Comparison of ENCODE assay signal across 8 mouse cellular contexts in genomic region chr14:26969856-26970407, GRCm38 (mm10). TPM values are rescaled to one million over a fixed set of nuclear protein-coding genes. Genes with fewer than 3 reads are reported as not detected.
DNase-seq lines count a peak whose midpoint lies in the region; ATAC-seq and TF ChIP-seq lines count a peak whose summit lies in the region.

No protein-coding gene starts in this region.

- ATAC-seq in liver, embryonic 14.5 days (ENCODE audit: insufficient read depth) = peak; percentile 74
- peak; percentile 89 for ATAC-seq in neural tube, embryonic 12.5 days (ENCODE audit: low FRiP score, low read depth)

- WGBS in liver, embryonic 14.5 days (ENCODE audit: insufficient replicate concordance) = under 1% methylated on average over 62 of the region's 62 CpGs
- WGBS in neural tube, embryonic 12.5 days = under 1% methylated on average over 62 of the region's 62 CpGs

- H3K4me3 ChIP-seq in liver, embryonic 14.5 days (ENCODE audit: insufficient read depth in 1 of 2, low read depth in 2 of 2, low read length in 2 of 2) = peak overlapping the region; percentile 80 to 83
- H3K4me3 ChIP-seq in neural tube, embryonic 12.5 days = peak overlapping the region; percentile 92

- H3K36me3 ChIP-seq in liver, embryonic 14.5 days (replicated peaks; ENCODE audit: control insufficient read depth, insufficient read depth, low read depth) = no peaks in the 10 kb centered on the region
- H3K36me3 ChIP-seq in neural tube, embryonic 12.5 days = no peaks in the 10 kb centered on the region

- peak; percentile 78 for DNase-seq in 416B (ENCODE audit: low read depth)
- peak; percentile 75 for DNase-seq in Muller cell, postnatal 12 days (ENCODE audit: inconsistent ontology term)
- peak; percentile 82 for DNase-seq in cerebellum, postnatal 25 days
- peak; percentile 47 to 67 for DNase-seq in frontal cortex, postnatal 25 days (ENCODE audit: low spot score in 2 of 2)
- DNase-seq in kidney, postnatal 4 days = peak; percentile 67 to 83
- DNase-seq in liver, embryonic 14.5 days (ENCODE audit: low read depth in 3 of 3, low spot score in 3 of 3) = no peak
- peak; percentile 75 for DNase-seq in thymus, postnatal 4 days

- H3K4me2 ChIP-seq in liver, embryonic 14.5 days (ENCODE audit: low read depth) = peak overlapping the region; percentile 98
- H3K4me2 ChIP-seq in neural tube, embryonic 12.5 days (replicated peaks) = peak overlapping the region; percentile 66

- TF ChIP-seq EP300 in liver, embryonic 14.5 days (IDR thresholded peaks at IDR 0.05; ENCODE audit: low read depth) = no peak

- peaks cover 0 to 6% of the 10 kb centered on the region in 2 experiments; a peak in 2 of 4 replicates for H3K4me1 ChIP-seq in liver, embryonic 14.5 days (replicated peaks; ENCODE audit: control insufficient read depth in 2 of 2, insufficient read depth in 2 of 2, low read length in 1 of 2)
- H3K4me1 ChIP-seq in neural tube, embryonic 12.5 days = peaks cover 2% of the 10 kb centered on the region; the same call in 1 of the 2 replicates

- H3K27ac ChIP-seq in liver, embryonic 14.5 days = no peak overlapping the region
- peak overlapping the region; percentile 81 for H3K27ac ChIP-seq in neural tube, embryonic 12.5 days

- no peaks in the 10 kb centered on the region; the same call in 1 of the 2 replicates for H3K27me3 ChIP-seq in liver, embryonic 14.5 days (ENCODE audit: control insufficient read depth, insufficient read depth, low read length)
- H3K27me3 ChIP-seq in neural tube, embryonic 12.5 days (replicated peaks) = no peaks in the 10 kb centered on the region

- H3K9me3 ChIP-seq in liver, embryonic 14.5 days (ENCODE audit: control insufficient read depth, low read length) = no peaks in the 10 kb centered on the region
- H3K9me3 ChIP-seq in neural tube, embryonic 12.5 days = no peaks in the 10 kb centered on the region

- H3K9ac ChIP-seq in liver, embryonic 14.5 days (replicated peaks) = peak overlapping the region; percentile 71
- peak overlapping the region; percentile 90 for H3K9ac ChIP-seq in neural tube, embryonic 12.5 days

- TF ChIP-seq CTCF in liver, embryonic 14.5 days (IDR thresholded peaks at IDR 0.05; ENCODE audit: low read depth) = no peak

RNA-seq across cellular contexts. Expression of gene Appl1, which starts 1.1 kb away (rescaled TPM):
- polyA plus RNA-seq in liver, embryonic 14.5 days (2012; rRNA removed) = 1.4 and 2.1 TPM in 2 replicates
- polyA plus RNA-seq in liver, embryonic 14.5 days (2014; fragmentation: Nextera tagmentation; extraction: Ambion mirVana) = 5.4 and 6.2 TPM in 2 replicates
- 43.1 and 50.1 TPM in 2 replicates for polyA plus RNA-seq in neural tube, embryonic 12.5 days (2016; fragmentation: Nextera tagmentation; extraction: Ambion mirVana)

RNA-seq across cellular contexts. Expression of gene Hesx1, which starts 24.3 kb away (rescaled TPM):
- 4.0 and 6.9 TPM in 2 replicates for polyA plus RNA-seq in liver, embryonic 14.5 days (2012; rRNA removed)
- 8.0 and 11.0 TPM in 2 replicates for polyA plus RNA-seq in liver, embryonic 14.5 days (2014; fragmentation: Nextera tagmentation; extraction: Ambion mirVana)
- polyA plus RNA-seq in neural tube, embryonic 12.5 days (2016; fragmentation: Nextera tagmentation; extraction: Ambion mirVana) = 0.23 TPM in 1 of 2 replicates, not detected in the other

Comparison
In these comparisons a context has a peak if more than half of its experiments do, and no peak if none do; other contexts are left out.
1. DNase-seq: peak in 416B (single experiment), Muller cell, postnatal 12 days (single experiment), cerebellum, postnatal 25 days (2 of 2), frontal cortex, postnatal 25 days (2 of 2), kidney, postnatal 4 days (2 of 2) and thymus, postnatal 4 days (single experiment); none in liver, embryonic 14.5 days (0 of 3).